Mouse (Mus musculus): Measurements from ENCODE around the gene Smok2a.
"Not testable (repeated sequence)": the region's sequence is repeated elsewhere in the genome, so short reads cannot be mapped to it uniquely, and the experiment has no call there.

DNA sequence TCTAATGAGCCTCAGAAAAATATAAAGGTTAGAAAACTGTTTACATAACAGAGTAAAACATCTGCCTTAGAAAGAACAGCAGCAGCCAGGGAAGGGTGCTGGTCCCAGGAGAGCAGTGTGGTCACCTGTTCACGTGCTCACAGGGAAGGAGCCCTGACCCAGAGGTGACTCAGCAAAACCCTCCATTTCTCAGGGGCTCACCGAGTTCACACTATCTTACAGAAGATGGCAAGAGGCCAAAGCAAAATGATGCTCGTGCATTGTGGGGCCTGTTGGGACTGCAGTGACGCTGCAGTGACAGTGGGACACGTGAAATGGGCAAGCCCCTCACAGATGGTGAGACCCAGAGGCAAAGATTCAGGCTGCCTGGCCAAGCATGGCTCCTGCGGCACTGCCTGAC lies 33.4 kb upstream of the Smok2a start:
- not testable (repeated sequence) for TF ChIP-seq EP300, CTCF (IDR thresholded peaks at IDR 0.05; ENCODE audit: low read depth)

All from liver, embryonic 14.5 days (tissue).